Mouse (Mus musculus) Patski (cell line): ENCODE results near the gene Plod1. TPM values are rescaled to one million over a fixed set of nuclear protein-coding genes. Genes with fewer than 3 reads are reported as not detected.
A peak's percentile ranks its signal among the peaks of the same experiment; 100 is the strongest.
"Not testable (repeated sequence)": the region's sequence is repeated elsewhere in the genome, so short reads cannot be mapped to it uniquely, and the experiment has no call there.

ENCODE experiments used
- ATAC-seq: fragments of 100-300 bp; one replicate; pipeline ENCODE4 v1.8.0; 2021
- CTCF ChIA-PET: fragments of 350-600 bp; sonication (Branson Sonifier 250); formaldehyde crosslinking; loops from one replicate; lab custom pipeline; 2022; ENCODE audit warnings: inconsistent platforms; lab: Charles Lee
- POLR2A ChIA-PET: fragments of 350-600 bp; sonication (Branson Sonifier 250); formaldehyde crosslinking; loops from one replicate; lab custom pipeline; 2022; ENCODE audit warnings: antibody characterized with exemption, inconsistent platforms; lab: Charles Lee
- DNase-seq: peaks from one replicate; pipeline ENCODE4 v3.0.0-alpha.2; 2011; ENCODE audit warnings: low read depth, low spot score
- H3K27me3 ChIP-seq: fragments of 371-371 bp; one replicate; pipeline ENCODE4 v1.5.1; 2021
- CTCF ChIP-seq: fragments of 100-300 bp; IDR thresholded peaks from one replicate; pipeline ENCODE4 v1.5.1; 2021
- in situ Hi-C: fragments of 300-500 bp; cut with MboI; formaldehyde crosslinking; loops from 3 replicates; pipeline ENCODE4 v1.11.1; 2018; ENCODE audit warnings: low pct_unique_long_range_greater_than_20kb, mixed read lengths
- polyA plus RNA-seq: library from polyadenylated mRNA; unstranded; gene quantifications from one replicate; pipeline ENCODE4 v1.2.3, GENCODE M21; 2021

Plod1 gene
- polyA plus RNA-seq, 1 experiment from 2014 or later = 39.3 TPM

DNA sequence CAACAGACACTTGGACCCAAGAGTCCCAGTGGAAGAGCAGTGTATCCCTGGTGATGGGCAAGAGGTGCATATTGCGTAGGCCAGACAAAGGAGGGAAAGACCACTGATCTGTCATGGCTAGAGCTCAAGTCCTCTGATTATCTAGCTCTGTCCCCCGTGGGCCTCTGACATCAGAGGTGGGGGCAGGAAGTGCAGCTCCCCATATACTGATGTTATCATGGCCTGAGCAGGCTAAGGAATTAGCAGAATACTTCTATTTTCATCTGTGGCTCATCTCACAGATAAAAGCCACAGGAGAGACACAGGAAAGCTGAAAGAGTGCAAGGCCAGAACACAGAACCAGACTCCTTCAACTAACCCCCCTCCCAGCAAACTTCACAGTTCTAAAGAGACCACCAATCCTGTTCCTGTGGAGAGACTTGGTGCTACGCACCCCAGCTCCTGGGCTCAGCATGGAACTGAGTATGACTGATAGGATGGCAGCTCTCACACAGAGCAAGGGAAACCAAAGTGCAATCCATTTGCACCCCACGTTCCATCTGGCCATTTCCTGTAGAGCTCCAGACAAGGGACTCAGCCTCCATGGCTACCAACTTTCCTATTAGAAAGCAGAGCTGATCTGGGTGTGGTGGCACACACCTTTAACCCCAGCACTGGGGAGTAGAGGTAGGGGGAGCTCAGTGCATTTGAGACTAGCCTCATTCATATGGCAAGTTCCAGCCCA is 60.6 kb downstream of the Plod1 start:
- in situ Hi-C loops = no loop called here
- no peaks in the 10 kb centered on the region for H3K27me3 ChIP-seq
- no peak for TF ChIP-seq CTCF
- CTCF ChIA-PET = no interaction called here
- ATAC-seq (no peak), DNase-seq (no peak)
- POLR2A ChIA-PET = no interaction called here

DNA sequence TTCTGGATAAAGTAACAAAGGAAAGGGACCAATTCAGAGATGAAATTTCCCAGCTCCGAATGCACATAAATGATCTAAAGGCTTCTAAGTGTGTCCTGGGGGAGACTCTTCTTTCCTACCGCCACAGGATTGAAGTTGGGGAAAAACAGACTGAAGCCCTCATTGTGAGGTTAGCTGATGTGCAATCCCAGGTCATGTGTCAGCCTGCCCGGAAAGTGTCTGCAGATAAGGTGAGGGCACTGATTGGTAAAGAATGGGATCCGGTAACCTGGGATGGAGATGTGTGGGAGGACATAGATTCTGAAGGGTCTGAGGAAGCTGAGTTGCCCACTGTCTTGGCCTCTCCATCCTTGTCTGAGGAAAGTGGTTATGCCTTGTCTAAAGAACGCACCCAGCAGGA is 67.3 kb downstream of the Plod1 start:
- no peak for ATAC-seq
- ChIA-PET CTCF (no interaction called here), POLR2A (no interaction called here)
- no peaks in the 10 kb centered on the region for H3K27me3 ChIP-seq
- in situ Hi-C loops = no loop called here
- no peak for DNase-seq
- TF ChIP-seq CTCF = no peak

DNA sequence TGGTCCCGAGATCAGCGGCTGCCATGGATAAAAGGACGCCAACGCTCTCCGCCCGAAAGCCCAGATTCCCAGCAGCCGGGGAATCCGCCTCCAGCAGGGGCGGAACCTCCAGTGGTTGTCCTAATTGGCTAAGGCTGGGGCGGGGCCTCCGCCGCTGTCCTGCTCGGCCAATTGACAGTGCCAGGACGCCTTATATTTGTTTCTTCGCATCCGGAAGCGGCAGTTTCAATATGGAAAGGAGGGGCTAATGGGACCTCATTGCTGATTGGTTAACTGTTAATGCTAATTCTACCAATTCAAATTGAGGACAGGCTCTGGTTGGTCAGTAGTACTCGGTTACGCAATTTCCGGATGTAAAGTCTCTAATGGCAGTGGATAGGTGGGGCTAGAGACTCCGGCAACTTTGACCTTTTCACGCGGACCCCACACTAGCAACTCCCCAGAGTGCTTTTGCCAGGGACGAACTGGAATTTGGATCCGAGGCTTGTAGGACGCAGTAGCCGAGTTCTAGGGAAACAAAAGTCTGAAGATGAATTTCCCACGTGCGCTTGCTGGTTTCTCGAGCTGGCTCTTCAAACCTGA is 68.0 kb downstream of the Plod1 start, which contains the start of the genes Miip and Fv1:
TSS of gene Miip (minus strand) at position 367 of the 582 bp plus-strand sequence.
TSS of gene Fv1 (plus strand) at position 530 of the 582 bp plus-strand sequence.
- DNase-seq = peak; percentile 91
- POLR2A ChIA-PET = no interaction called here
- CTCF ChIA-PET = interaction anchor here (1.7 kb wide), 1 partner anchor 16 kb away, joined by 5 read pairs; no protein-coding TSS in a partner anchor
- TF ChIP-seq CTCF = no peak
- no peaks in the 10 kb centered on the region for H3K27me3 ChIP-seq
- peak; percentile 98 for ATAC-seq
- in situ Hi-C loops = no loop called here

DNA sequence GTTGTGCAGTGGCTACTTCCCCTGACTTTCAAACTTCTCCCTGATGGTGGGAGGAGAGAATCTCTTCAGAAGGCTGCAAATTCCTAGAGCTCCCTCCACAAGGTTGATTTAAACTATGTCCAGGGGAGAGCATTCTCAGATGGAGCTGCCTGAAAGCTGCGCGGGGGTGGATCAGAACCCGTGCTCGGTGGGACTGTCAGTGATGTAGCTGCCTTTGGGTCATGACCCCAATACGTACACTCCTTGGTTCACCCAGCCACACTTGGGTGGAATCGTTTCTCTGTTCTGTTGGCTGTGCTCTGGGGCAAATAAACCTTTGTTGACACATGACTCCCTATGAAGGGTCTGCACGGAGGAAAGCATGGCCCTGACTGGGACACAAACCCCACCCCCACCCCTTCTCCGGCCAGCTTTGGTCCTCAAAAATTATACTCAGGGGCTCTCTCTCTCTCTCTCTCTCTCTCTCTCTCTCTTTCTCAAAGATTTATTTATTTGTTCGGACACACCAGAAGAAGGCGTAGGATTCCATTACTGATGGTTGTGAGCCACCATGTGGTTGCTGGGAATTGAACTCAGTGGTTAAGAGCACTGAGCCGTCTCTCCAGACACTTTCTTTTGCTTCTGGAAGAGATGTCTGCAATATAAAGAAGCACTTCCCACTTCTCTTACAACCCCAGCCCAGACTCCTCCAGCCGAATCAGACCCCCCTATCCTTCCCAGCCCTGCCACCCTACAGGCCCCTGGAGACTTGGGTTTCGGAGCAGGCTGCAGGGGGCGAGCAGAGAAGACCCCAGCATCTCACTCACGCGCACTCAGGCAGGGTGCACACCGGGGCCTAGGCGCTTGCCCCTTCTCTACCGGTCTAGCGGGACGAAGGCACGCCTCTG is 68.8 kb downstream of the Plod1 start:
- CTCF ChIA-PET = interaction anchor here (1.7 kb wide), 1 partner anchor 15 kb away, joined by 5 read pairs; no protein-coding TSS in a partner anchor
- no peak for TF ChIP-seq CTCF
- H3K27me3 ChIP-seq = no peaks in the 10 kb centered on the region
- DNase-seq (no peak), ATAC-seq (peak; percentile 36)
- in situ Hi-C loops = no loop called here
- POLR2A ChIA-PET = no interaction called here

DNA sequence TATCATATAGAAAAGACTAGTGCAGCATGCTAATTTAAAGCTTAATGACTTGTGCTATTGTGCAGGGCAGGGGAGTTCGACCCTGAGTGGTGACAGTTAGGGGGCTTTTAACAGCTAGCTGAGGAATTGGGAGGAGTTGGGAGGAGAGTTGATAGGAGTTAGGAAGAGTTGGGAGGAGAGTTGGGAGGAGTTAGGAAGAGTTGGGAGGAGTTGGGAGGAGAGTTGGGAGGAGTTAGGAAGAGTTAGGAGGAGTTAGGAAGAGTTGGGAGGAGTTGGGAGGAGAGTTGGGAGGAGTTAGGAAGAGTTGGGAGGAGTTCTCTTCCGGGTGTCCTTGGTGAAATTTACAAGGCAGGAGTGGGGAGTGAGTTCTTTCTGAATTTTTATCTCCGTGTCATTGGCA is 69.8 kb downstream of the Plod1 start:
- CTCF ChIA-PET = interaction anchor here (1.7 kb wide), 1 partner anchor 14 kb away, joined by 5 read pairs; no protein-coding TSS in a partner anchor
- H3K27me3 ChIP-seq, POLR2A ChIA-PET, in situ Hi-C loops, DNase-seq, ATAC-seq: not testable (repeated sequence)

DNA sequence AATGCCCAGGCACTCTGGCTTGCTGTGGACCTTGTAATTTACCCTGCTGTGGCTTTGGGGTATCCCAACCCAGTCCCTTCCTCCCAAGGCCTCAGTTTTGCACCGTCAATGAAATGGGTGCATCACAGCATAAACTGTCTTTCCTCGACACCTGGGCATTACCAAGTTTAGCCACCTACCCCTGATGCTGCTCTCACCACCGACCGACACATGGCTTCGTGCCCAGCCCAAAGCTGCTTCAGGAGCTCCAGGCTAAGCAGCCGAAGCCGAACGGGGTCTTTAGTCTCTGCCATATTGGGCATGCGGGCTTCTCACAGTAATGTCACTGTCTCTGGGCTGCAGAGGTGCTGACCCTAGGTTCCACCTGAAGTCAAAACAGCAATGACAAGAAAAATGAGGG is 70.5 kb downstream of the Plod1 start:
- no peak for ATAC-seq
- in situ Hi-C loops = no loop called here
- POLR2A ChIA-PET = no interaction called here

DNA sequence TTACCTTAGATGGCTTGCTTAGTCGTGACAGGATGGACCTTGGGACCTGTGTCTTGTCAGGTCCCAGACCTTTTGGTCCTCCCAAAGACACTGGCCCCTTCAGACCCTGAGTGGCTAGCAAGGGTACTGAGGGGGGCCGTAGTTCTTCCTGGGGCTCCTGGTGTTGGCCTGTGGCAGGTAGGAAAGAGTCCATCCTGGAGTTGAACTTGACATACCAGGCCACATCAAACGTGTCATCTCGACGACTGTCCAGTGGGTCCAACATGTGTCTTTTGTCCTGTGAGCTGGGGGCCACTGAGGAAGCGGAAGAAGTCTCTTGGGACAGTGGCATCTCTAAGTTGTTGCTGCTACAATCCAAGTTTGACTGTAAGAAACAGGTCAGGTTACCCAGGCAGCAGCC is 70.9 kb downstream of the Plod1 start:
- no peaks in the 10 kb centered on the region for H3K27me3 ChIP-seq
- ChIA-PET CTCF (no interaction called here), POLR2A (no interaction called here)
- ATAC-seq = no peak
- in situ Hi-C loops = no loop called here
- no peak for DNase-seq
- no peak for TF ChIP-seq CTCF

More for the DNA sequence above, 70.5 kb downstream of the Plod1 start:
- no peak for TF ChIP-seq CTCF
- no peaks in the 10 kb centered on the region for H3K27me3 ChIP-seq
- DNase-seq = no peak
- CTCF ChIA-PET = no interaction called here

DNA sequence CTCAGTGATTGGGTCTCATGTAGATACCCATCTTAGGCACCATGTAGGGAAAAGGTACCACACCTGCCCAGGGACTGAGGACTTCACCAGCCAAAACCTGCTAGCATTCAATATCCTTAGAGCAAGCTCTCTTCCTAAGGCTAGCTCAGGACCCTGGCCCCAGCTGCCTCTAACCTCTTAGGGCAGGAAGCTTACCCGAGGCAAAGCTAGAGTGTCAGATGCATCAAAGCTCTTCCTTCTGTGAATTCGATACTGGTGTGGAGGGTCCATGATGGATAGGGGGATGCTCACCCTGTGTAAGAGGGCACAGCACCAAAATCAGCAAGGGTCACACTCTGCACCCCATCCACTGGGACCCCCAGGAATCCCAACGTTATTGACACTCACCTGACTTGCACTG is 74.5 kb downstream of the Plod1 start:
- ChIA-PET POLR2A (no interaction called here), CTCF (interaction anchor here (1.2 to 1.3 kb wide), 2 partner anchors 11 to 16 kb away, joined by 3 read pairs; no protein-coding TSS in a partner anchor)
- in situ Hi-C loops = no loop called here
- ATAC-seq = no peak
- no peaks in the 10 kb centered on the region for H3K27me3 ChIP-seq
- no peak for TF ChIP-seq CTCF
- DNase-seq = no peak

Other genes with a start within 250 kb of the Plod1 start
- 0.39 TPM for gene Zfp534, start 234.2 kb downstream of the Plod1 start, polyA plus RNA-seq
- 0.19 TPM for gene Zfp984, start 127.0 kb downstream of the Plod1 start, polyA plus RNA-seq
- 4.4 TPM for gene Zfp933, start 88.4 kb downstream of the Plod1 start, polyA plus RNA-seq
- gene Miip, start 68.0 kb downstream of the Plod1 start, polyA plus RNA-seq = 14.4 TPM
- gene Fv1, start 67.8 kb downstream of the Plod1 start, polyA plus RNA-seq = 9.3 TPM
- gene Mfn2, start 32.1 kb downstream of the Plod1 start, polyA plus RNA-seq = 52.4 TPM
- gene 2510039O18Rik, start 4.1 kb upstream of the Plod1 start, polyA plus RNA-seq = 57.2 TPM
- gene Nppb, start 49.0 kb upstream of the Plod1 start, polyA plus RNA-seq = 0.60 TPM
- 0.31 TPM for gene Nppa, start 64.0 kb upstream of the Plod1 start, polyA plus RNA-seq
- 9.2 TPM for gene Clcn6, start 102.1 kb upstream of the Plod1 start, polyA plus RNA-seq
- 20.0 TPM for gene Mthfr, start 102.3 kb upstream of the Plod1 start, polyA plus RNA-seq
- 23.8 TPM for gene Agtrap, start 151.3 kb upstream of the Plod1 start, polyA plus RNA-seq
- gene Mad2l2, start 193.6 kb upstream of the Plod1 start, polyA plus RNA-seq = 46.0 TPM
- 0.30 TPM for gene Draxin, start 193.9 kb upstream of the Plod1 start, polyA plus RNA-seq
- gene Fbxo6, start 215.4 kb upstream of the Plod1 start, polyA plus RNA-seq = 68.4 TPM
- 29.7 TPM for gene Fbxo44, start 223.7 kb upstream of the Plod1 start, polyA plus RNA-seq
- gene Fbxo2, start 223.9 kb upstream of the Plod1 start, polyA plus RNA-seq = 20.9 TPM